16 mouse cellular contexts compared by ENCODE assay signal in the genomic region with DNA sequence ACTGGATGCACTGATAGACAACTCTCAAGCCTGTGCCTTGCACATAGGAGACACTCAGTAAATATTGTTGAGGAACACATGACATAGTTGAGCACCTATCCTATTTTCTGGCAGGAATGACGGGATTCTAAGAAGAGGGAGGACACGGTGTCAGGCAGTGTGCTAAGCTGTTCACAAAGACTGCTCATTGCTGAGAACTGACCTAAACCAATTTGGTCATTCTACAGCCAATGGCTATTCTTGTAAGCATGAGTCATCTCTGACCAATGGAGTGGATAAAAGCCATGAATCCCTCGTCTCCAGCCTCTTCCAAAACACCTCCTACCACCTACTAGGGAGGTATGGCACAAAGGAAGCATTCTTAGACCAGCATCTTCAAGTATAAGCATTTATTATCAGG.
"Had no signal": no experiment of that assay in that cellular context is flagged by ENCODE, and none has a peak within 500 bp of the region (broad histone marks: within the 10 kb centered on the region; RNA-seq: fewer than 3 reads in every experiment).

No protein-coding gene starts in this region.

- H3K27me3 ChIP-seq: neural tube, embryonic 12.5 days; neural tube, embryonic 13.5 days; neural tube, embryonic 15.5 days; stomach, embryonic 15.5 days had no signal

- DNase-seq: retina, postnatal 1 day; right cerebral cortex, adult 18-20 months; right cerebral cortex, postnatal 14 days; right cerebral cortex, postnatal 25 days; right cerebral cortex, postnatal 4 days; spleen, adult 18-20 months; thymus, adult 18-20 months; thymus, adult 2 months; thymus, postnatal 14 days; thymus, postnatal 25 days; thymus, postnatal 36 days; thymus, postnatal 4 days had no signal
